Mouse (Mus musculus) common myeloid progenitor, adult 5-6 weeks (primary cell): ENCODE data around the gene Gm5622. TPM values are rescaled to one million over a fixed set of nuclear protein-coding genes. Genes with fewer than 3 reads are reported as not detected.
"Not testable (repeated sequence)": the region's sequence is repeated elsewhere in the genome, so short reads cannot be mapped to it uniquely, and the experiment has no call there.

Experiments used
- ATAC-seq: replicated peaks from 2 replicates; pipeline ENCODE4 v1.8.0; 2016; ENCODE audit warnings: low read depth, mild to moderate bottlenecking, moderate TSS enrichment, inconsistent platforms; ENCODE audit not compliant: poor library complexity, severe bottlenecking
- total RNA-seq: library from RNA; stranded (forward); fragments of 200-1000, 187-1606 nt; gene quantifications from 2 replicates; pipeline ENCODE4 v1.2.3, GENCODE M21; 2017

The Gm5622 gene
- not detected in 2 replicates for total RNA-seq

DNA sequence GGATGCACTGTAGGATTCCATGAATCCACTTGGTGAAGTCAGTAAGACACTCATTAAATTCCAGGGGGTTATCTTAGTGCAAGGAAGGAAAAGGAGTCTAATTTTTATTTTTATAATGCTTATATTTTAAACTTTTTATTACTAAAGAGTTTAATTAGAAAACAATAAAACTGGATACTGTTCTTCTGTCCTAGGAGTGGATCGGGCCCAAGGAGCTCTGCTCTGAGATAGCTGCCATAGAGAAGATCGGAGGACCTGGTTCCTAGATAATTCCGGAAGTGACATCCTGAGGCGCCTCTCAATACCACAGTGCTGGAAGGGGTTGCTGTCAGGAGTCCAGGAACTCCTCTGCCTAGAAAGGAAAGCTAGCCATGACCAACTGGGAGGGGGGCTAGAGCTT is at the start of gene Gm5622:
Gene Gm5622 (plus strand): TSS at position 301 of the 400 bp plus-strand sequence.
- no peak for ATAC-seq

DNA sequence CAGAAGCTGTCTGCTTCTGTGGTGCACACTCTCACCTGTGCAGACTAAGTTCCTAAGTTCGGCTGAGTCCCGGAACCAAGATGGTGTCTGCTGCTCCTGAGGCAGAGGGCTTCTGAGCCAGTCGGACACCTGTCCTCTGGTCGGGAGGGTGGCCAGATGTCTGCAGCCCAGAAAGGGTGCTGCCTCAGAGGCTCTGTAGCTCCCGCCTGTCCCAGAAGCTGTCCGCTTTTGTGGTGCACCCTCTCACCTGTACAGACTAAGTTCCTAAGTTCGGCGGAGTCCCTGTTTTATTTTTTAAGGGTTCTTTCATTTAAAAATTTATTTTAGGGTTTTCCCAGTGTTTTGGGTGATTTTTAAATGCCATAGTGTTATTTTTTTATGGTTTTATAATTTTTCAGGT is 45.2 kb upstream of the Gm5622 start:
- ATAC-seq, result no peak

DNA sequence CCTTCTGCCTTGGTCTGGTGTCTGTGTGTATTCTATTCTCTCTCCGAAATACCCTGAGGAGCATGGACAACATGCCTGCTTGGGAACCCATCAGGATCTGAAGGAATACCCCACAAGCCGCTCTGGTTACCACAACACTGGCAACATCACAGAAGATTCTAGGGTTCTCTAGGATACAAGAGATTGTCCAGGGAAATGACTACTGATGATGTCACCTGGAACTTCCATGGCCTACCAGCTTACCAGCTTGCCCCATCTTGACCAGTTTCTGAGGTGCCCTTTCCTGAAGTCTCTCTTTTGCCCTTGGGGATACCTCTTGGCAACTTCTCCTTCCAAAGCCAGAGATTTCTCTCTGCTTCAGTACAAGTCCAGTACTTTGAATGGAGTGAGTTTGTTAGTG is 21.4 kb downstream of the Gm5622 start, which contains the start of gene Gm17175:
Gene Gm17175 (minus strand): TSS at position 101 of the 400 bp plus-strand sequence.
- ATAC-seq, result not testable (repeated sequence)

DNA sequence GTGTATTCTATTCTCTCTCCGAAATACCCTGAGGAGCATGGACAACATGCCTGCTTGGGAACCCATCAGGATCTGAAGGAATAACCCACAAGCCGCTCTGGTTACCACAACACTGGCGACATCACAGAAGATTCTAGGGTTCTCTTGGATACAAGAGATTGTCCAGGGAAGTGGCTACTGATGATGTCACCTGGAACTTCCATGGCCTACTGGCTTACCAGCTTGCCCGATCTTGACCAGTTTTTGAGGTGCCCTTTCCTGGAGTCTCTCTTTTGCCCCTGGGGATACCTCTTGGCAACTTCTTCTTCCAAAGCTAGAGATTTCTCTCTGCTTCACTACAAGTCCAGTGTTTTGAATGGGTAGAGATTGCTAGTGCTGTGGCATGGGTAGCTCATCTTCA is 39.4 kb downstream of the Gm5622 start, which contains the start of gene Gm17174:
Gene Gm17174 (minus strand): TSS at position 101 of the 400 bp plus-strand sequence.
- not testable (repeated sequence) for ATAC-seq

DNA sequence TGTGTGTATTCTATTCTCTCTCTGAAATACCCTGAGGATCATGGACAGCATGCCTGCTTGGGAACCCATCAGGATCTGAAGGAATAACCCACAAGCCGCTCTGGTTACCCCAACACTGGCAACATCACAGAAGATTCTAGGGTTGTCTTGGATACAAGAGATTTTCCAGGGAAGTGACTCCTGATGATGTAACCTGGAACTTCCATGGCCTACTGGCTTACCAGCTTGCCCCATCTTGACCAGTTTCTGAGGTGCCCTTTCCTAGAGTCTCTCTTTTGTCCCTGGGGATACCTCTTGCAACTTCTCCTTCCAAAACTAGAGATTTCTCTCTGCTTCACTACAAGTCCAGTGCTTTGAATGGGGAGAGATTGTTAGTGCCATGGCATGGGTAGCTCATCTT is 58.6 kb downstream of the Gm5622 start, which contains the start of gene Gm17078:
Gene Gm17078 (minus strand): TSS at position 101 of the 400 bp plus-strand sequence.
- ATAC-seq, result no peak

DNA sequence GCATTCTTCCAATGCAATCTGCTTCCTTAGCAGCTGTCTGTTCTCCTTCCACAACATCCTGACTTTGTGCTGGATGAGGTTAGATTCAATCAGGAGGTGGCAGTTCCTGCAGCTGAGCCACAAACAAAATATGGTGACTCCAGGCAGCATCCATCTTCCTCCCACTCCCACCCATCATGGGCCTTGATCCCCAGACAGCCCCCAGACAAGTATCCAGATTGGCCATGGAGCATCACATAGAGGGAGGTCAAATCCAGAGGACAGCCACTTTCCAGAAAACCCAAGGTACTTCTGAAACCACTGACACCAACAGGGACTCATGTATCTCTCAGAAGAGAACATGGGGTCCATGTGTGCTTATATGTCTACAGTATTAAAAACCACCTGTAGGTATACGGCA is 79.8 kb downstream of the Gm5622 start:
- not testable (repeated sequence) for ATAC-seq

DNA sequence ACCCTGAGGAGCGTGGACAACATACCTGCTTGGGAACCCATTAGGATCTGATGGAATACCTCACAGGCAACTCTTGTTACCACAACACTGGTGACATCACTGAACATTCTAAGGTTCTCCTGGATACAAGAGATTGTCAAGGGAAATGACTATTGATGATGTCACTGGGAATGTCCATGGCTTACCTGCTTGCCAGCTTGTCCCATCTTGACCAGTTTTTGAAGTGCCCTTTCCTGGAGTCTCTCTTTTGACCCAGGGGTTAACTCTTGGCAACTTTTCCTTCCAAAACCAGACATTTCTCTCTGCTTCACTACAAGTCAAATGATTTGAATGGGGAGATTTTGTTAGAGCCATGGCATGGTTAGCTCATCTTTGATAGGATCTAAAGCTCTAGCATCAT is 83.0 kb downstream of the Gm5622 start, which contains the start of gene Gm4181:
Gene Gm4181 (minus strand): TSS at position 101 of the 400 bp plus-strand sequence.
- not testable (repeated sequence) for ATAC-seq

DNA sequence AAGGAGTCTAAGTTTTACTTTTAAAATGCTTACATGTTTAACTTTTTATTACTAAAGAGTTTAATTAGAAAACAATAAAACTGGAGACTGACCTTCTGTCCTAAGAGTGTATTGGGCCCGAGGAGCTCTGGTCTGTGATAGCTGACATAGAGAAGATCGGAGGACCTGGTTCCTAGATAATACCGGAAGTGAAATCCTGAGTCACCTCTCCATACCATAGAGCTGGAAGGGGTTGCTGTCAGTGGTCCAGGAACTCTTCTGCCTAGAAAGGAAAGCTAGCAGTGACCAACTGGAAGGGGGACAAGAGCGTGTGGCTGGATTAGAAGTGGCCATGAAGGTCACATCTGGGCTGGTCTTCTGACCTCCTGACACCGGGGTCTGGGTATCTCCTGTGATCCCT is 124.7 kb downstream of the Gm5622 start:
- ATAC-seq, result no peak

DNA sequence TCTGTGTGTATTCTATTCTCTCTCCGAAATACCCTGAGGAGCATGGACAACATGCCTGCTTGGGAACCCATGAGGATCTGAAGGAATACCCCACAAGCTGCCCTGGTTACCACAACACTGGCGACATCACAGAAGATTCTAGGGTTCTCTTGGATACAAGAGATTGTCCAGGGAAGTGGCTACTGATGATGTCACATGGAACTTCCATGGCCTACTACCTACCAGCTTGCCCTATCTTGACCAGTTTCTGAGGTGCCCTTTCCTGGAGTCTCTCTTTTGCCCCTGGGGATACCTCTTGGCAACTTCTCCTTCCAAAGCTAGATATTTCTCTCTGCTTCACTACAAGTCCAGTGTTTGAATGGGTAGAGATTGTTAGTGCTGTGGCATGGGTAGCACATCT is 142.8 kb downstream of the Gm5622 start, which contains the start of gene Gm17079:
Gene Gm17079 (minus strand): TSS at position 101 of the 400 bp plus-strand sequence.
- not testable (repeated sequence) for ATAC-seq

Other genes starting within 250 kb of the Gm5622 start
- gene Gm7247, start 191.0 kb upstream of the Gm5622 start, total RNA-seq, result not detected in 2 replicates
- gene Vmn2r88, start 142.0 kb upstream of the Gm5622 start, total RNA-seq, result not detected in 2 replicates
- gene Vmn2r89, start 100.9 kb upstream of the Gm5622 start, total RNA-seq, result not detected in 2 replicates
- not detected in 2 replicates for gene Gm17175, start 21.3 kb downstream of the Gm5622 start, total RNA-seq
- gene Gm17174, start 39.3 kb downstream of the Gm5622 start, total RNA-seq, result not detected in 2 replicates
- gene Gm17078, start 58.5 kb downstream of the Gm5622 start, total RNA-seq, result not detected in 2 replicates
- gene Gm4181, start 82.9 kb downstream of the Gm5622 start, total RNA-seq, result not detected in 2 replicates
- not detected in 2 replicates for gene Gm17079, start 142.7 kb downstream of the Gm5622 start, total RNA-seq
- gene Gm5800, start 164.4 kb downstream of the Gm5622 start, total RNA-seq, result not detected in 2 replicates
- not detected in 2 replicates for gene Ang4, start 220.8 kb downstream of the Gm5622 start, total RNA-seq
- gene AY358078, start 247.3 kb downstream of the Gm5622 start, total RNA-seq, result not detected in 2 replicates